Mouse (Mus musculus) midbrain, embryonic 13.5 days (tissue): ENCODE measurements at regions not wholly inside any gene's neighbourhood (a gene's known extent, or its start where the extent isn't known, plus 50 kb on each side); places are given as distances from the start of the nearest gene placed in this dataset.

ENCODE experiments used
- ATAC-seq: fragments of 200-750 bp; cut with Nextera tagmentation; 2 replicates; pipeline ENCODE4 v1.8.0; 2017; ENCODE audit warnings: mild to moderate bottlenecking, moderate TSS enrichment, moderate library complexity
- H3K27ac ChIP-seq: fragments of 300-500 bp; sonication (generic); 2 replicates; pipeline ENCODE4 v1.5.1; 2015; ENCODE audit warnings: inconsistent platforms, mild to moderate bottlenecking, moderate library complexity
- H3K27me3 ChIP-seq: fragments of 300-500 bp; sonication (generic); 2 replicates; pipeline ENCODE4 v1.6.1; 2015; ENCODE audit warnings: mild to moderate bottlenecking, inconsistent platforms
- H3K36me3 ChIP-seq: fragments of 300-500 bp; sonication (generic); 2 replicates; pipeline ENCODE4 v1.6.1; 2015; ENCODE audit warnings: mild to moderate bottlenecking, inconsistent platforms
- H3K4me1 ChIP-seq: fragments of 300-500 bp; sonication (generic); replicated peaks from 2 replicates; pipeline ENCODE4 v1.6.1; 2015; ENCODE audit warnings: inconsistent platforms
- H3K4me2 ChIP-seq: fragments of 300-500 bp; sonication (generic); replicated peaks from 2 replicates; pipeline ENCODE4 v1.6.1; 2015; ENCODE audit warnings: moderate library complexity, mild to moderate bottlenecking, inconsistent platforms
- H3K4me3 ChIP-seq: fragments of 300-500 bp; sonication (generic); replicated peaks from 2 replicates; pipeline ENCODE4 v1.5.1; 2015; ENCODE audit warnings: mild to moderate bottlenecking, inconsistent platforms
- H3K9ac ChIP-seq: fragments of 300-500 bp; sonication (generic); replicated peaks from 2 replicates; pipeline ENCODE4 v1.6.1; 2015; ENCODE audit warnings: mild to moderate bottlenecking, inconsistent platforms
- H3K9me3 ChIP-seq: fragments of 300-500 bp; sonication (generic); 2 replicates; pipeline ENCODE4 v1.6.1; 2016; ENCODE audit warnings: mild to moderate bottlenecking, inconsistent platforms
- WGBS: fragments of 180-500 bp; shearing (Covaris S2); methylation state at CpG from one replicate; pipeline ENCODE4 v1.1.7; 2015; 5-methylcytosine and 5-hydroxymethylcytosine counted together

DNA sequence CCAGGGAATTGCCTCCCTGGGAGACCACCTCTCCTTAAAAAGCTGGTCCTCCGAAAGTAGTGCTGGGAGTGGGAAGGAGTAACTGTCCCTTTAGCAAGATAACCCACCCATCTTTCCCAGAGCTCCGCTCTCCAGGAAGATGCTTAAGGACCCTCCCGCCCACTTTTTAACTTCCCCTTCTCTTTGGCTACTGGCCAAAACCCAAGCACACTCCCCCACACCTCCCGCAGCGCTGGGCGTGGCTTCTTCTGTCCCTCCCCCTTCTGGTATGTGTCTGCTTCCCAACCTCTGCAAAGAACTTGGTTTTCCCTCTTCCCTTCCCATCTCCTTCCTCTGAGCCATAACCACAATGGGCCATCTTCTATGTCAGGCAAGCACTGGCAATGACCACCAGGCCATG, 85.4 kb downstream of the Rpap3 start:
- no peaks in the 10 kb centered on the region for H3K9me3 ChIP-seq
- no peak overlapping the region for H3K27ac ChIP-seq
- no peak for ATAC-seq
- H3K4me2 ChIP-seq, result no peak overlapping the region
- no peak overlapping the region for H3K4me3 ChIP-seq
- H3K27me3 ChIP-seq, result no peaks in the 10 kb centered on the region
- H3K4me1 ChIP-seq, result peaks cover 6% of the 10 kb centered on the region; the same call in 1 of the 2 replicates
- H3K9ac ChIP-seq, result no peak overlapping the region
- H3K36me3 ChIP-seq, result no peaks in the 10 kb centered on the region
- 74% methylated on average over 6 of the region's 6 CpGs for WGBS

DNA sequence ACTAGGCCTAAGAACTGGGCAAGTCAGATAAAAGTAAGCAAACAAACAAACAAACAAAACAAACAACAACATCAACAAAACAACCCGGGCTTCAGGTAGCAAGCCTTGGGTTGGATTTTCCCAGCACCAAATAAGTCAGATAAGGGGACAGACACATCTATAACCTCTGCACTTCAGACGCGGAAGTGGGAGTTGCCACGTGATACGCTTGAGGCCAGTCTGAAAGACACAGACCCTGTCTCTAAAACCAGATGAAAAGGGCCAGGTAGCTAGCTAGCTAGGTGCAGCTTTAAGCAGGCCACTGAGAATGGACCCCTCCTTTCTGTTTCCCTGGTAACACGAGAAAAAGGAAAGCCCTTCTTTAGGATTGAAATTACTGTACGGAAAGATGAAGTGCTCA, 85.9 kb downstream of the Rpap3 start:
- H3K36me3 ChIP-seq, result no peaks in the 10 kb centered on the region
- H3K27me3 ChIP-seq, result no peaks in the 10 kb centered on the region
- no peak overlapping the region for H3K4me3 ChIP-seq
- H3K27ac ChIP-seq, result no peak overlapping the region
- 86% methylated on average over 7 of the region's 7 CpGs for WGBS
- no peak for ATAC-seq
- peaks cover 6% of the 10 kb centered on the region; the same call in 1 of the 2 replicates for H3K4me1 ChIP-seq
- no peak overlapping the region for H3K4me2 ChIP-seq
- no peaks in the 10 kb centered on the region for H3K9me3 ChIP-seq
- no peak overlapping the region for H3K9ac ChIP-seq

DNA sequence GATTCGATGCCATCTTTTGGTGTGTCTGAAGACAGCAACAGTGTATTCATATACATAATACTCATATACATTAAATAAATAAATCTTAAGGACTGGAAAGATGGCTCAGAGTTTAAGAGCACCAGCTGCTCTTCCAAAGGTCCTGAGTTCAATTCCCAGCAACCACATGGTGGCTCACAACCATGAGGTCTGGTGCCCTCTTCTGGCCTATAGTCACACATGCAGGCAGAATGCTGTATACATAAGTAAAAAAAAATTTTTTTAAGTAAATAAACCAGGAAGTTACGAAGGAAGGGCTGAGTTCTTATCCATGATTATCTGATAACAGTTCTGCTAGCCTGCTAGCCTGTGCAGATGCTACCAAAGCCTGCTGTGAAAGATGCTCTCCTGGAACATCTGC, 93.3 kb downstream of the Rpap3 start:
- no peak for ATAC-seq
- Histone ChIP-seq H3K4me3 (no peak overlapping the region), H3K9ac (no peak overlapping the region), H3K4me1 (peaks cover 15% of the 10 kb centered on the region), H3K9me3 (no peaks in the 10 kb centered on the region), H3K4me2 (no peak overlapping the region), H3K27me3 (no peaks in the 10 kb centered on the region), H3K27ac (no peak overlapping the region), H3K36me3 (no peaks in the 10 kb centered on the region)
- 91% methylated on average over 2 of the region's 2 CpGs for WGBS

DNA sequence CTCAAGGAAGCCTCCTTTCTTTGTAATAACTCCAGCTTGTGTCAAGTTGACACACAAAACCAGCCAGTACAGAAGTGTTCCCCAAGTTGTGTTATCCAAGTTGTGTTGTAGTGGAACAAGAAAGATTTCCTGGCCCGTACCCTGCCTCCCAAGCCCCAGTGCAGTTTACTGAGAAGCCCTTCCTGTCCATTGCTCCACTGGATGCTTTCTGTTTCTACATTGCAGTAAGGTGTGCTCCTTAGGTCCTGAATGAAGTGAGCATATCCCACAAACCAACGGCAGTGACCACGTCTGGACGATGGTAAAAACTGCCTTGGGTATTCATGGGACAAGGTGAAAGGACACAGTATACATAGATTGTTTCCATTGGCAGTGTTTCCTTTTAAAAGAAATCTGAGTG, 94.9 kb downstream of the Rpap3 start:
- ATAC-seq, result no peak
- 95% methylated on average over 4 of the region's 4 CpGs for WGBS
- H3K36me3 ChIP-seq, result no peaks in the 10 kb centered on the region
- no peaks in the 10 kb centered on the region for H3K27me3 ChIP-seq
- no peaks in the 10 kb centered on the region for H3K9me3 ChIP-seq
- no peak overlapping the region for H3K27ac ChIP-seq
- peaks cover 30% of the 10 kb centered on the region for H3K4me1 ChIP-seq
- H3K4me2 ChIP-seq, result no peak overlapping the region
- H3K4me3 ChIP-seq, result no peak overlapping the region
- no peak overlapping the region for H3K9ac ChIP-seq

DNA sequence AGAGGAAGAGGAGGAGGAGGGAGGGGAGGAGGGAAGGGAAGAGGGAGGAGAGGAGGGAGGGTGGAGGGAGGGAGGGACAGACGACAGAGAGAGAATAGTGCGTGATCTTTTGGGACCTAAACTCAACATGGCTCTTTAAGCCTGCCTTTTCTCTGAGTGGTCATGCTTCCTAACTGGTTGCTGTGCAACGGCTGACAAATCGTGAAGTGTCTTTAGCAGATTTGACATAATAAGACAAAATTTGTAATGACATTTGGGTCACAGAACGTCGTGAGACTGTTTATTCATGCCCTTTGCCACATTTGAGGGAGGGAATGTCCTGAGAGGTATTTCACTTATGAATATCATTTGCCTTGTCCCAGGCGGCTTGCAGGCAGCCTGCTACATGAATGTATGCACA, 96.1 kb downstream of the Rpap3 start:
- no peak for ATAC-seq
- no peak overlapping the region for H3K27ac ChIP-seq
- H3K4me3 ChIP-seq, result no peak overlapping the region
- no peaks in the 10 kb centered on the region for H3K27me3 ChIP-seq
- H3K9ac ChIP-seq, result no peak overlapping the region
- 35% methylated on average over 7 of the region's 7 CpGs for WGBS
- peaks cover 33% of the 10 kb centered on the region for H3K4me1 ChIP-seq
- no peaks in the 10 kb centered on the region for H3K9me3 ChIP-seq
- H3K36me3 ChIP-seq, result no peaks in the 10 kb centered on the region
- no peak overlapping the region for H3K4me2 ChIP-seq

DNA sequence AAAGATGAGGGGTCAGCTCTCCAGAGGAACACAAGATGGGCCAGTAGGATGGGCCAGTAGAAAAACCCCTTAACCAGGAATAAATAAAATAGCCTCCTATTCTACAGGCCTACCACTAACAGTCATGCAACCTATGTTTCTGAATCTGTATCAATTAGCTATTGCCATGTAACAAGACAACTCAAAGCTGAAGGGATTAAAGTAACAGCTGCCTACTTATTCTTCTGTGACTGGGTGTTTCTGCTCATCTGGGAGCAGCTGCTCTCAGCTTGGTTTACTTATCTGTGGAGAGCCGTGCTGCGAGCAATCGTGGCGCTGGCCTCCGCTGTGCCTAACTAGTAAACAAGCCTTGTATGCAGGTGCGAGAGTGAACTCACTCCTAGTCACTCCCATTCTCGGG, 97.0 kb downstream of the Rpap3 start:
- Histone ChIP-seq H3K36me3 (no peaks in the 10 kb centered on the region), H3K4me1 (peaks cover 33% of the 10 kb centered on the region), H3K9me3 (no peaks in the 10 kb centered on the region), H3K9ac (no peak overlapping the region), H3K4me2 (no peak overlapping the region), H3K4me3 (no peak overlapping the region), H3K27me3 (no peaks in the 10 kb centered on the region), H3K27ac (no peak overlapping the region)
- 77% methylated on average over 7 of the region's 7 CpGs for WGBS
- no peak for ATAC-seq

DNA sequence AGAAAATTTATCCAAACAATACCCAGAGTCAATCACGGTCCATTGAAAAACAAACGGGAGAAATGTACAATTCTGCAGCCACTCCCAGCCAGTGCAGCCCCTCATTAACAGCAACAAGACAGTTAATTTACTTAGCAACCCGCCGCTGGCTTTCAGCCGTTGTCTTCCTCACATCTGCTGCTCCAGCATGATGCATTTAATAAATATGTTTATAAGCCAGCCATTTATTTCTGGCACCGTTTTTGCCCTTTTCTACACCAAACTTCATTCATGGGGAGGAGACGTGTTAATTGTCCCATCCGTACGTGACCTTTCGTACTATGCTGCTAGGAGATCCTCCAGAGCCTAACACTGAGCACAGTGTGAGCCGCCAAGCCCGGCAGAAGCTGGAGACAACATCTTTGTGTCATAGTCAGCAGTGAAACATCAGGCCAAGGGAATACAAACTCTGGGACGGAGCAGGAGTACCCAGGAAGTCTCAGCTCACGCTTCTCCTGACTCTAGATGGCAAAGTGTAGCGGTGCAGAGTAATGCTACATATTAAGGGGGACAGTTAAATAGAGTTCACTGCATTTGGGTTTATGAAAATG, 97.9 kb downstream of the Rpap3 start:
- Histone ChIP-seq H3K27me3 (no peaks in the 10 kb centered on the region), H3K36me3 (no peaks in the 10 kb centered on the region), H3K4me3 (peak overlapping the region; percentile 35), H3K27ac (peak overlapping the region; percentile 94), H3K4me2 (peak overlapping the region; percentile 57), H3K9ac (peak overlapping the region; percentile 68), H3K4me1 (peaks cover 33% of the 10 kb centered on the region), H3K9me3 (no peaks in the 10 kb centered on the region)
- no peak for ATAC-seq
- WGBS, result 33% methylated on average over 15 of the region's 15 CpGs

DNA sequence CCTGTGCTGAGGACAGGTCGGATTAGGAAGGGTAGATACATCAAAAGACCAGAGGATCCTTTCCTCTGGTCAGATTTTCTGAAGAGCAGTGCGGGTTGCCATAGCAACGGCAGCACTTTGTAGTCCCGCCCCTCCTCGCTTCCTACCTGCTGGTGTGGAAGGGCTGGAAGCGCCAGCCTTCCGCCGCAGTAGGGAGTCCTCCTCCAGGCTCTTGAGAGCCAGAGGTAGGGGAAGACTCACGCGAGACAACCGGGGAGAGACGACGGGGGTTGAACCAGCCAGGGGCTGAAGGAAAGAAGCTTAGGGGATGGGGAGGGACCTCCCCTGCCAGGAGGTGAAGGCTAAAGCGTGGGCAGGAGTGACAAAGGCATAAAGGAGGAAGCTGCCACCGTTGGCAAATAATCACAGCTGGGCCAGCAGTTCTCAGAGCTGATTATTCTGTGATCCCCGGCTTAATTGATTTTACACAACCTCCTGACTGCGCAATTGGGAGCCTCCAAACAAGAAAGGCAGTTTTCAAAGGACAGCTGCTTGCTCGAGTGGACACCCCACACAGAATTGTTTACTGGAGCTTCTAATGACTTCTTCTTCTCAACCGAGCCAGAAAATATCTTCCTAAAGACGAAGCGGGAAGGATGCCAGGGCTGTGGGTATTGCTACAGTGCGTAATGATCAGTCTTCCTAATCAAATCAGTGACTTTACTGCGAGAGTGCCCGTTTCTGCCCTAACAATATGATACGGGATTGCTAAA, 98.8 kb downstream of the Rpap3 start:
- H3K36me3 ChIP-seq, result no peaks in the 10 kb centered on the region
- no peaks in the 10 kb centered on the region for H3K27me3 ChIP-seq
- WGBS, result 3% methylated on average over 25 of the region's 25 CpGs
- peak overlapping the region; percentile 35 for H3K4me3 ChIP-seq
- H3K4me2 ChIP-seq, result peak overlapping the region; percentile 57
- ATAC-seq, result peak; percentile 96
- peaks cover 31% of the 10 kb centered on the region for H3K4me1 ChIP-seq
- peak overlapping the region; percentile 94 for H3K27ac ChIP-seq
- H3K9me3 ChIP-seq, result no peaks in the 10 kb centered on the region
- H3K9ac ChIP-seq, result peak overlapping the region; percentile 68

DNA sequence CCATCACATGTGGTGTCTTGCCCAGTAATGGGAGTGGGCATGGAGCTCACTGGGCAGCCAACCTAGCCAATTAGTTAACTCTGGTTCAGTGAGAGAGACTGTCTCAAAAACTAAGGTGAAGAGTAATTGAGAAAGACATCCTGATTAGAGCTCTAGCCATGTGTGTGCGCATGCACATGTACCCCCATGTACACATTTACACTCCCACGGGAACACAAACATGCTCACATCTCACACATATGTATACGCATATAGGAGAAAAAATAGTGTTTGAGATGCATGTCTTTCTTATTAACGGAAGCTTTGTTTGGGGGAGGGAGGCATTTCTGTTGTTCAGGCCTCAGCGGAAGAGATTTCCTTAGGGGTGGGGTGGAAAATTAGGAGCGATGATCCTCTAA, 99.4 kb downstream of the Rpap3 start:
- H3K9ac ChIP-seq, result peak overlapping the region; percentile 68; the same call in 1 of the 2 replicates
- peak; percentile 46 for ATAC-seq
- 27% methylated on average over 6 of the region's 6 CpGs for WGBS
- peak overlapping the region; percentile 94 for H3K27ac ChIP-seq
- H3K4me2 ChIP-seq, result peak overlapping the region; percentile 57
- H3K36me3 ChIP-seq, result no peaks in the 10 kb centered on the region
- H3K9me3 ChIP-seq, result no peaks in the 10 kb centered on the region
- H3K4me1 ChIP-seq, result peaks cover 31% of the 10 kb centered on the region
- peak overlapping the region; percentile 35 for H3K4me3 ChIP-seq
- H3K27me3 ChIP-seq, result no peaks in the 10 kb centered on the region

DNA sequence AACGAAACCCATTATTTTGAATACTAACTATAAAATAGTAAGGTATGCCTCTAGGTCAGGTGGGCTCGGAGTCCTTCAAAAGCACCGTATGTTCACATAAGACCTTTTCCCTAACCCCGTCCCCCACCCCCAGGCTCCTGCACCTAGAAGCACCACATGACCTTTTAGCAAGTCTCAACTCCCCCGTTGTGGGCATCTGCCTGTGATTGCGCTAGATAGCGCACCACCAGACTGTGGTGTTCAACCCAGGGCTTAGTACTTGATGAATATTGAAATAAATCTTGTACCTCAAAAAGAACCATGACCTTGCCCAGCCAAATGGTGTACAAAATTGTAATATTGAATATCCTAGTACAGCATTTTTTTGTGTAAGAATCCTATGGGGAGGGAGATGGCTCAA, 99.8 kb downstream of the Rpap3 start:
- H3K4me3 ChIP-seq, result no peak overlapping the region
- no peaks in the 10 kb centered on the region for H3K9me3 ChIP-seq
- peak overlapping the region; percentile 57; the same call in 1 of the 2 replicates for H3K4me2 ChIP-seq
- no peaks in the 10 kb centered on the region for H3K36me3 ChIP-seq
- ATAC-seq, result no peak
- H3K4me1 ChIP-seq, result peaks cover 31% of the 10 kb centered on the region
- peak overlapping the region; percentile 94 for H3K27ac ChIP-seq
- no peak overlapping the region for H3K9ac ChIP-seq
- no peaks in the 10 kb centered on the region for H3K27me3 ChIP-seq
- WGBS, result 82% methylated on average over 7 of the region's 7 CpGs

DNA sequence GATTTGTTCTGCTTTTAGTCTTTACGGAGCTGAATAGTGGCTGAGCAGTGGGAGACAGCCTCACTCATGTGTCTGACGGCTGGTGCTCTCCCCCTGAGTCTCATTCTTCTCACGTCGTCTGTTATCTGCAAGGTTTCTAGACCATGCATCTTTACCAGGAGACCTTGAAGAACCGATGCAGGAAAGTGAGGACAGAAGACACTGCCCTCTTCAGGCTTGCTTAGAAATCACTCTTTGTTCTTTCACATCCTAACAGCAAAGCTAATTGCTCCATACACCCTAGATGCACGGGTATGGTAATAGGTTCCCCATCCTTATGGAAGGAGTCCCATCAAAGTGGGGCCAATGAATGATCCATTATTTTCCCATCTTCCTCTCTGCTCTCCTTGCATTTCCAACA, 102.1 kb downstream of the Rpap3 start:
- Histone ChIP-seq H3K4me1 (peaks cover 27% of the 10 kb centered on the region), H3K27ac (no peak overlapping the region), H3K9ac (no peak overlapping the region), H3K4me3 (no peak overlapping the region), H3K27me3 (no peaks in the 10 kb centered on the region), H3K36me3 (no peaks in the 10 kb centered on the region), H3K4me2 (no peak overlapping the region), H3K9me3 (no peaks in the 10 kb centered on the region)
- ATAC-seq, result no peak
- 55% methylated on average over 6 of the region's 6 CpGs for WGBS

DNA sequence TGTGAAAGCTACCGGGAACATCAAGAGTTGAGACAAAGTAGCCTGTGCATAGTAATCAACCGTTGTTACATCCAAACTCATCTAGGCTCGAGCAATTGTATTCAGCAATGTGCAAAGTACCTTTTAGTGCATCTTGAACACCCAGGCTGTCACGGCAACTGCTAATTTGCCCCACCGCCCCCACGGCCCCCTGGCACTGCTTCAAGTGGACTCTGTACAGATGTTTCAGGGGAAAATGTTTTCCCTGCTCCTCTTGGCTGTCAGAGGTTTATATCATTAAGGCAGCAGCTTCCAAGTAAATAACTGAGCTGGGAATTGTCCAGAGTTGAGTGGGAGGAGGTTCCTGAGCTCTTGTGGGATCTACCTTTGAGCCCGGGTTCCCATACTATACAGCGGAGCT, 107.4 kb downstream of the Rpap3 start:
- no peak overlapping the region for H3K4me2 ChIP-seq
- ATAC-seq, result no peak
- H3K27me3 ChIP-seq, result no peaks in the 10 kb centered on the region
- 75% methylated on average over 8 of the region's 8 CpGs for WGBS
- peaks cover 21% of the 10 kb centered on the region for H3K4me1 ChIP-seq
- no peak overlapping the region for H3K27ac ChIP-seq
- no peaks in the 10 kb centered on the region for H3K36me3 ChIP-seq
- H3K9me3 ChIP-seq, result no peaks in the 10 kb centered on the region
- no peak overlapping the region for H3K9ac ChIP-seq
- H3K4me3 ChIP-seq, result no peak overlapping the region
